Mouse (Mus musculus): ENCODE data around the gene Scn8a.

DNA sequence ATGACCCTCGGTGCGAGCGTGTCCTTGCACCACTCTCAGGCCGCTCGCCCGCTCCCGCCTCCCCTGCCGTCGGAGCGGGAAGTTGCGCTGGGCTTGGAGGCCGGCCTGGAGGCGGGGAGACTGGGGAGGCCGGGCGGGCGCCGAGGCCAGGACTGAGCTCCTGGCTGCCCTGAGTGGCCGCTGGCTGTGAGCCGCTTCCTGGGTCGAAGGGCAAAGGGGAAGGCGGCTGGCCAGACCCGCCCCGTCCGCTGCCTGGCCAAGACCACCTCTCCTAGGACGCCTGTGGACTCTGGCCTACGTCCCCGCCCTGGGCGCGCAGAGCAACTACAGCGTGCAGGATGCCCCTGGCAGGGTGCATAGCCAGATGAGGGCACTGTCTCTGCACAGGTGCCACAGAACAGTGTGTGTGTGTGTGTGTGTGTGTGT lies 209.1 kb downstream of the Scn8a start:
- no peak for TF ChIP-seq GATA1 (IDR thresholded peaks at IDR 0.05; ENCODE audit: borderline replicate concordance, low read length)
- no peak for TF ChIP-seq FLI1 (IDR thresholded peaks at IDR 0.05; ENCODE audit: low read length)

All from megakaryocyte, embryonic 14.5 days (primary cell).